Mouse (Mus musculus) liver, postnatal 0 days (tissue): ENCODE results near the gene Scn11a. TPM values are rescaled to one million over a fixed set of nuclear protein-coding genes. Genes with fewer than 3 reads are reported as not detected.
A peak's percentile ranks its signal among the peaks of the same experiment; 100 is the strongest.

Source experiments
- ATAC-seq: fragments of 200-750 bp; cut with Nextera tagmentation; 2 replicates; pipeline ENCODE4 v1.8.0; 2017; ENCODE audit warnings: mild to moderate bottlenecking, moderate library complexity
- DNase-seq: peaks from one replicate; pipeline ENCODE4 v3.0.0-alpha.2; 2016
- H3K27ac ChIP-seq: fragments of 300-500 bp; sonication (generic); 2 replicates; pipeline ENCODE4 v1.5.1; 2014; ENCODE audit warnings: antibody characterized with exemption, moderate library complexity, mild to moderate bottlenecking, low read depth
- H3K27me3 ChIP-seq: fragments of 300-500 bp; sonication (generic); 2 replicates; pipeline ENCODE4 v1.6.1; 2014; ENCODE audit warnings: low read length, control low read depth, mixed read lengths; ENCODE audit not compliant: insufficient read depth
- H3K36me3 ChIP-seq: fragments of 300-500 bp; sonication (generic); replicated peaks from 2 replicates; pipeline ENCODE4 v1.6.1; 2014; ENCODE audit warnings: mild to moderate bottlenecking, control low read depth, low read length, moderate library complexity, mixed read lengths; ENCODE audit not compliant: insufficient read depth
- H3K4me1 ChIP-seq: fragments of 300-500 bp; sonication (generic); 2 replicates; pipeline ENCODE4 v1.6.1; 2014; ENCODE audit warnings: antibody characterized with exemption, mild to moderate bottlenecking, control low read depth; ENCODE audit not compliant: insufficient read depth
- H3K4me2 ChIP-seq: fragments of 300-500 bp; sonication (generic); 2 replicates; pipeline ENCODE4 v1.6.1; 2014; ENCODE audit warnings: low read depth, mild to moderate bottlenecking, low read length, moderate library complexity, mixed read lengths
- H3K4me3 ChIP-seq: fragments of 300-500 bp; sonication (generic); 2 replicates; pipeline ENCODE4 v1.5.1; 2014; ENCODE audit warnings: low read depth, low read length
- H3K9ac ChIP-seq: fragments of 300-500 bp; sonication (generic); replicated peaks from 2 replicates; pipeline ENCODE4 v1.6.1; 2014; ENCODE audit warnings: mild to moderate bottlenecking, moderate library complexity
- H3K9me3 ChIP-seq: fragments of 300-500 bp; sonication (generic); 2 replicates; pipeline ENCODE4 v1.6.1; 2016; ENCODE audit warnings: mild to moderate bottlenecking, control low read depth, low read length, mixed read lengths
- CTCF ChIP-seq: sonication (generic); IDR thresholded peaks from 2 replicates; pipeline ENCODE4 v1.5.1; 2016; ENCODE audit warnings: antibody characterized with exemption, low read depth
- EP300 ChIP-seq: IDR thresholded peaks from 2 replicates; pipeline ENCODE4 v1.6.1; 2016; ENCODE audit warnings: antibody characterized with exemption, low read depth, mild to moderate bottlenecking
- WGBS: fragments of 180-500 bp; shearing (Covaris S2); extraction: QIAGEN DNeasy Blood & Tissue Kit; methylation state at CpG from one replicate; pipeline ENCODE4 v1.1.7; 2014; ENCODE audit not compliant: insufficient replicate concordance; 5-methylcytosine and 5-hydroxymethylcytosine counted together
- polyA plus RNA-seq: library from polyadenylated mRNA; unstranded; fragments of >200 nt; fragmentation: Nextera tagmentation; extraction: Ambion mirVana; gene quantifications from 2 replicates; pipeline ENCODE4 v1.2.1, GENCODE M21; 2015

The Scn11a gene
- polyA plus RNA-seq, 1 experiment from 2014 or later, result not detected

- no peaks in the 10 kb centered on the region for H3K36me3 ChIP-seq
- ATAC-seq (no peak), DNase-seq (no peak)
- H3K4me3 ChIP-seq, result no peak overlapping the region
- H3K27me3 ChIP-seq, result no peaks in the 10 kb centered on the region
- H3K9me3 ChIP-seq, result no peaks in the 10 kb centered on the region
- no peaks in the 10 kb centered on the region for H3K4me1 ChIP-seq
- H3K27ac ChIP-seq, result no peak overlapping the region
- TF ChIP-seq CTCF (no peak), EP300 (no peak)
- 84% methylated on average over 6 of the region's 6 CpGs for WGBS
- H3K4me2 ChIP-seq, result no peak overlapping the region
- H3K9ac ChIP-seq, result no peak overlapping the region
Observed at GRCm38 (mm10) chr9:119847187-119847586, 21.9 kb upstream of the Scn11a start.

GRCm38 (mm10) chr9:119844724-119845123, 19.5 kb upstream of the Scn11a start:
- no peak for TF ChIP-seq EP300
- TF ChIP-seq CTCF, result no peak
- Histone ChIP-seq H3K9me3 (no peaks in the 10 kb centered on the region), H3K4me1 (no peaks in the 10 kb centered on the region), H3K27me3 (no peaks in the 10 kb centered on the region), H3K9ac (no peak overlapping the region), H3K4me2 (no peak overlapping the region), H3K4me3 (no peak overlapping the region), H3K27ac (no peak overlapping the region), H3K36me3 (no peaks in the 10 kb centered on the region)
- ATAC-seq (no peak), DNase-seq (no peak)
- WGBS, result 36% methylated on average over 5 of the region's 5 CpGs

- no peak for ATAC-seq
- H3K4me1 ChIP-seq, result no peaks in the 10 kb centered on the region
Observed at GRCm38 (mm10) chr9:119843549-119843948, 18.3 kb upstream of the Scn11a start.

GRCm38 (mm10) chr9:119842541-119843169, 17.4 kb upstream of the Scn11a start:
- TF ChIP-seq CTCF (peak; percentile 17; the same call in 1 of the 2 replicates), EP300 (no peak)
- Histone ChIP-seq H3K4me2 (no peak overlapping the region), H3K9me3 (no peaks in the 10 kb centered on the region), H3K36me3 (no peaks in the 10 kb centered on the region), H3K4me1 (no peaks in the 10 kb centered on the region), H3K9ac (no peak overlapping the region), H3K4me3 (no peak overlapping the region), H3K27me3 (no peaks in the 10 kb centered on the region), H3K27ac (no peak overlapping the region)
- WGBS, result 26% methylated on average over 4 of the region's 4 CpGs
- ATAC-seq (no peak), DNase-seq (no peak)

More at GRCm38 (mm10) chr9:119843549-119843948, 18.3 kb upstream of the Scn11a start:
- DNase-seq, result no peak
- no peaks in the 10 kb centered on the region for H3K27me3 ChIP-seq
- H3K4me3 ChIP-seq, result no peak overlapping the region
- H3K36me3 ChIP-seq, result no peaks in the 10 kb centered on the region
- no peak overlapping the region for H3K9ac ChIP-seq
- H3K4me2 ChIP-seq, result no peak overlapping the region
- TF ChIP-seq CTCF (no peak), EP300 (no peak)
- H3K9me3 ChIP-seq, result no peaks in the 10 kb centered on the region
- 44% methylated on average over 4 of the region's 4 CpGs for WGBS
- H3K27ac ChIP-seq, result no peak overlapping the region

GRCm38 (mm10) chr9:119842091-119842490, 16.8 kb upstream of the Scn11a start:
- peak; percentile 41 for DNase-seq
- no peak overlapping the region for H3K27ac ChIP-seq
- H3K4me3 ChIP-seq, result no peak overlapping the region
- 35% methylated on average over 6 of the region's 6 CpGs for WGBS
- no peaks in the 10 kb centered on the region for H3K36me3 ChIP-seq
- no peaks in the 10 kb centered on the region for H3K27me3 ChIP-seq
- H3K4me2 ChIP-seq, result no peak overlapping the region
- TF ChIP-seq EP300 (no peak), CTCF (no peak)
- peak; percentile 77 for ATAC-seq
- H3K9me3 ChIP-seq, result no peaks in the 10 kb centered on the region
- no peaks in the 10 kb centered on the region for H3K4me1 ChIP-seq
- H3K9ac ChIP-seq, result no peak overlapping the region

GRCm38 (mm10) chr9:119841159-119841558, 15.9 kb upstream of the Scn11a start:
- no peak overlapping the region for H3K4me2 ChIP-seq
- H3K27me3 ChIP-seq, result no peaks in the 10 kb centered on the region
- no peaks in the 10 kb centered on the region for H3K4me1 ChIP-seq
- ATAC-seq (no peak), DNase-seq (no peak)
- no peak for TF ChIP-seq CTCF
- no peak for TF ChIP-seq EP300
- H3K27ac ChIP-seq, result no peak overlapping the region
- no peak overlapping the region for H3K9ac ChIP-seq
- 54% methylated on average over 6 of the region's 6 CpGs for WGBS
- no peak overlapping the region for H3K4me3 ChIP-seq
- no peaks in the 10 kb centered on the region for H3K36me3 ChIP-seq
- H3K9me3 ChIP-seq, result no peaks in the 10 kb centered on the region
